Mouse (Mus musculus): ENCODE data around the gene Krt24. TPM values are rescaled to one million over a fixed set of nuclear protein-coding genes. Genes with fewer than 3 reads are reported as not detected.

Krt24 gene
- total and polyA plus RNA-seq, 3 experiments, result not detected

GRCm38 (mm10) chr11:99292846-99293245 is 7.8 kb upstream of the Krt24 start:
- no peaks in the 10 kb centered on the region for H3K36me3 ChIP-seq (ENCODE audit: control insufficient read depth in 1 of 2, insufficient read depth in 2 of 2, low read length in 2 of 2)
- no peak overlapping the region for H3K9ac ChIP-seq (ENCODE audit: control insufficient read depth, low read depth, low read length, poor library complexity, severe bottlenecking)
- H3K4me1 ChIP-seq (ENCODE audit: control insufficient read depth in 1 of 2, insufficient read depth in 2 of 2, low read length in 2 of 2), result no peaks in the 10 kb centered on the region
- H3K27ac ChIP-seq (ENCODE audit: control insufficient read depth, low read depth, low read length), result no peak overlapping the region
- DNase-seq (ENCODE audit: low read depth, low spot score), result peak; percentile 43
- no peak for TF ChIP-seq ETS1 (IDR thresholded peaks at IDR 0.05; ENCODE audit: low read depth, low read length)
- TF ChIP-seq MAX (IDR thresholded peaks at IDR 0.05; ENCODE audit: low read length), result no peak
- peak; percentile 36 to 58 (median 49) for TF ChIP-seq CTCF (IDR thresholded peaks at IDR 0.05 in 2 of 3, conservative IDR thresholded peaks at IDR 0.05 in 1 of 3; ENCODE audit: control insufficient read depth in 1 of 3, insufficient read depth in 1 of 3, low read depth in 2 of 3, low read length in 3 of 3, poor library complexity in 1 of 3, severe bottlenecking in 1 of 3)
- TF ChIP-seq JUND (IDR thresholded peaks at IDR 0.05; ENCODE audit: low read depth, low read length), result no peak
- peak; percentile 29 for TF ChIP-seq RAD21 (IDR thresholded peaks at IDR 0.05; ENCODE audit: low read depth, low read length)
- peak; percentile 58 for TF ChIP-seq SMC3 (IDR thresholded peaks at IDR 0.05; ENCODE audit: low read depth, low read length)
- TF ChIP-seq TBP (IDR thresholded peaks at IDR 0.05; ENCODE audit: low read depth, low read length), result no peak
- no peak for TF ChIP-seq MYB (IDR thresholded peaks at IDR 0.05; ENCODE audit: low read depth, low read length)
- no peak for TF ChIP-seq SIN3A (IDR thresholded peaks at IDR 0.05; ENCODE audit: low read length)
- no peak for TF ChIP-seq E2F4 (IDR thresholded peaks at IDR 0.05; ENCODE audit: borderline replicate concordance, low read depth, low read length)
- TF ChIP-seq CHD2 (IDR thresholded peaks at IDR 0.05; ENCODE audit: low read length), result no peak
- no peak for TF ChIP-seq MYC (IDR thresholded peaks at IDR 0.05; ENCODE audit: low read depth, low read length)
- no peaks in the 10 kb centered on the region for H3K79me2 ChIP-seq (ENCODE audit: control insufficient read depth, insufficient read depth, low read length, poor library complexity)
- no peaks in the 10 kb centered on the region for H3K9me3 ChIP-seq (replicated peaks; ENCODE audit: insufficient read depth, low read length)
- H3K4me3 ChIP-seq (ENCODE audit: control insufficient read depth in 1 of 2, insufficient read depth in 1 of 2, low read depth in 2 of 2, low read length in 2 of 2), result no peak overlapping the region
- peaks cover 0 to 11% of the 10 kb centered on the region in 2 experiments; a peak in 3 of 4 replicates for H3K27me3 ChIP-seq (ENCODE audit: control insufficient read depth in 1 of 2, insufficient read depth in 2 of 2, low read length in 2 of 2)

- Histone ChIP-seq H3K79me2 (ENCODE audit: control insufficient read depth, insufficient read depth, low read length, poor library complexity) (no peaks in the 10 kb centered on the region), H3K9me3 (replicated peaks; ENCODE audit: insufficient read depth, low read length) (no peaks in the 10 kb centered on the region), H3K27ac (ENCODE audit: control insufficient read depth, low read depth, low read length) (no peak overlapping the region), H3K36me3 (ENCODE audit: control insufficient read depth in 1 of 2, insufficient read depth in 2 of 2, low read length in 2 of 2) (no peaks in the 10 kb centered on the region), H3K4me3 (ENCODE audit: control insufficient read depth in 1 of 2, insufficient read depth in 1 of 2, low read depth in 2 of 2, low read length in 2 of 2) (no peak overlapping the region), H3K9ac (ENCODE audit: control insufficient read depth, low read depth, low read length, poor library complexity, severe bottlenecking) (no peak overlapping the region), H3K4me1 (ENCODE audit: control insufficient read depth in 1 of 2, insufficient read depth in 2 of 2, low read length in 2 of 2) (no peaks in the 10 kb centered on the region), H3K27me3 (ENCODE audit: control insufficient read depth in 1 of 2, insufficient read depth in 2 of 2, low read length in 2 of 2) (peaks cover 11 to 20% of the 10 kb centered on the region in 2 experiments)
- DNase-seq (ENCODE audit: low read depth, low spot score), result no peak
- TF ChIP-seq USF2 (IDR thresholded peaks at IDR 0.05; ENCODE audit: borderline replicate concordance in 1 of 2, insufficient read depth in 1 of 2, low read depth in 1 of 2, low read length in 2 of 2), result no peak
- TF ChIP-seq E2F4 (IDR thresholded peaks at IDR 0.05; ENCODE audit: borderline replicate concordance, low read depth, low read length), result no peak
- TF ChIP-seq TAL1 (IDR thresholded peaks at IDR 0.05; ENCODE audit: low read length), result no peak
- TF ChIP-seq EP300 (IDR thresholded peaks at IDR 0.05; ENCODE audit: low read depth in 1 of 2, low read length in 2 of 2), result no peak
- TF ChIP-seq ELF1 (IDR thresholded peaks at IDR 0.05; ENCODE audit: low read depth, low read length), result no peak
- no peak for TF ChIP-seq MAFK (IDR thresholded peaks at IDR 0.05; ENCODE audit: borderline replicate concordance, low read depth, low read length)
- TF ChIP-seq NELFE (IDR thresholded peaks at IDR 0.05; ENCODE audit: low read depth, low read length), result no peak
- TF ChIP-seq POLR2AphosphoS5 (IDR thresholded peaks at IDR 0.05; ENCODE audit: borderline replicate concordance, low read depth, low read length), result no peak
- TF ChIP-seq MXI1 (IDR thresholded peaks at IDR 0.05; ENCODE audit: low read depth, low read length), result no peak
- TF ChIP-seq UBTF (IDR thresholded peaks at IDR 0.05; ENCODE audit: borderline replicate concordance, insufficient read depth, low read depth, low read length), result no peak
- no peak for TF ChIP-seq POLR2A (IDR thresholded peaks at IDR 0.05; ENCODE audit: control insufficient read depth in 1 of 2, insufficient read depth in 1 of 2, low read depth in 1 of 2, low read length in 2 of 2, poor library complexity in 1 of 2)
- no peak for TF ChIP-seq NRF1 (IDR thresholded peaks at IDR 0.05; ENCODE audit: insufficient read depth, low read depth, low read length, poor library complexity, severe bottlenecking)
- no peak for TF ChIP-seq HCFC1 (IDR thresholded peaks at IDR 0.05; ENCODE audit: low read depth, low read length)
- no peak for TF ChIP-seq MYB (IDR thresholded peaks at IDR 0.05; ENCODE audit: low read depth, low read length)
Observed at GRCm38 (mm10) chr11:99284011-99284410, 1.1 kb downstream of the Krt24 start.
